In genomic region chr7:51861250-51862096, GRCm38 (mm10) we compare ENCODE assay signal across 8 mouse cellular contexts. TPM values are rescaled to one million over a fixed set of nuclear protein-coding genes. Genes with fewer than 3 reads are reported as not detected.
DNase-seq lines count a peak whose midpoint lies in the region; ATAC-seq and TF ChIP-seq lines count a peak whose summit lies in the region.

Gene Gas2 (plus strand): TSS chr7:51862015.

- H3K4me3 ChIP-seq in E14TG2a.4 (replicated peaks; ENCODE audit: low read length), result peak within 1 kb of the TSS; percentile 83
- peak within 1 kb of the TSS; percentile 71 for H3K4me3 ChIP-seq in forebrain, embryonic 11.5 days (ENCODE audit: low read depth, low read length)
- H3K4me3 ChIP-seq in heart, embryonic 15.5 days, result peak within 1 kb of the TSS; percentile 87
- H3K4me3 ChIP-seq in liver, embryonic 13.5 days (replicated peaks), result peak within 1 kb of the TSS; percentile 83
- H3K4me3 ChIP-seq in stomach, embryonic 14.5 days (ENCODE audit: low read depth, low read length), result peak within 1 kb of the TSS; percentile 62

- H3K4me1 ChIP-seq in E14TG2a.4 (replicated peaks; ENCODE audit: low read depth, low read length), result peaks cover 16% of the 10 kb centered on the region
- peaks cover 6% of the 10 kb centered on the region for H3K4me1 ChIP-seq in forebrain, embryonic 11.5 days (replicated peaks; ENCODE audit: control insufficient read depth, insufficient read depth, low read length)
- H3K4me1 ChIP-seq in heart, embryonic 15.5 days (replicated peaks), result peaks cover 13% of the 10 kb centered on the region
- peaks cover 53% of the 10 kb centered on the region for H3K4me1 ChIP-seq in liver, embryonic 13.5 days (replicated peaks)
- peaks cover 8% of the 10 kb centered on the region for H3K4me1 ChIP-seq in stomach, embryonic 14.5 days (ENCODE audit: control insufficient read depth, insufficient read depth, low read length)

- H3K27me3 ChIP-seq in E14TG2a.4 (ENCODE audit: insufficient read depth, low read length), result no peaks in the 10 kb centered on the region
- no peaks in the 10 kb centered on the region for H3K27me3 ChIP-seq in forebrain, embryonic 11.5 days (ENCODE audit: control insufficient read depth, insufficient read depth, low read length)
- no peaks in the 10 kb centered on the region for H3K27me3 ChIP-seq in heart, embryonic 15.5 days
- no peaks in the 10 kb centered on the region for H3K27me3 ChIP-seq in liver, embryonic 13.5 days
- H3K27me3 ChIP-seq in stomach, embryonic 14.5 days (ENCODE audit: control insufficient read depth, insufficient read depth, low read length), result no peaks in the 10 kb centered on the region

- WGBS in forebrain, embryonic 11.5 days, result 10% methylated on average over 95 of the region's 105 CpGs
- 7% methylated on average over 92 of the region's 105 CpGs for WGBS in heart, embryonic 15.5 days
- WGBS in liver, embryonic 13.5 days (ENCODE audit: insufficient replicate concordance), result 7% methylated on average over 98 of the region's 105 CpGs
- 12% methylated on average over 73 of the region's 105 CpGs for WGBS in stomach, embryonic 14.5 days

- peak; percentile 68 for DNase-seq in c-Kit-positive CD71-positive TER-119-negative erythroid progenitor cells, embryonic 14.5 days (ENCODE audit: low read depth)
- DNase-seq in forebrain, embryonic 11.5 days (ENCODE audit: low spot score), result peak; percentile 92
- peak; percentile 87 to 94 for DNase-seq in kidney, postnatal 25 days
- DNase-seq in liver, embryonic 13.5 days, result peak; percentile 85
- peak; percentile 77 to 82 for DNase-seq in natural killer cell, adult 2 months (ENCODE audit: low spot score in 2 of 2)

- peak within 1 kb of the TSS; percentile 61 for H3K4me2 ChIP-seq in forebrain, embryonic 11.5 days (ENCODE audit: low read depth, low read length, severe bottlenecking)
- peak within 1 kb of the TSS; percentile 94 for H3K4me2 ChIP-seq in heart, embryonic 15.5 days
- peak within 1 kb of the TSS; percentile 93 for H3K4me2 ChIP-seq in liver, embryonic 13.5 days
- peak within 1 kb of the TSS; percentile 72 for H3K4me2 ChIP-seq in stomach, embryonic 14.5 days (replicated peaks; ENCODE audit: low read depth, low read length)

- no peaks in the 10 kb centered on the region for H3K9me3 ChIP-seq in E14TG2a.4 (ENCODE audit: low read length)
- H3K9me3 ChIP-seq in forebrain, embryonic 11.5 days (ENCODE audit: control insufficient read depth, low read length), result no peaks in the 10 kb centered on the region
- no peaks in the 10 kb centered on the region for H3K9me3 ChIP-seq in heart, embryonic 15.5 days (replicated peaks)
- H3K9me3 ChIP-seq in liver, embryonic 13.5 days (replicated peaks), result no peaks in the 10 kb centered on the region
- H3K9me3 ChIP-seq in stomach, embryonic 14.5 days (ENCODE audit: control insufficient read depth, low read depth, low read length), result no peaks in the 10 kb centered on the region

- H3K36me3 ChIP-seq in E14TG2a.4 (ENCODE audit: insufficient read depth, low read length), result peaks cover 28% of the 10 kb centered on the region
- no peaks in the 10 kb centered on the region for H3K36me3 ChIP-seq in forebrain, embryonic 11.5 days (ENCODE audit: control insufficient read depth, insufficient read depth, low read length)
- no peaks in the 10 kb centered on the region; the same call in none of the 2 replicates for H3K36me3 ChIP-seq in heart, embryonic 15.5 days
- peaks cover 28% of the 10 kb centered on the region for H3K36me3 ChIP-seq in liver, embryonic 13.5 days
- no peaks in the 10 kb centered on the region for H3K36me3 ChIP-seq in stomach, embryonic 14.5 days (ENCODE audit: control insufficient read depth, insufficient read depth, low read length)

- peak within 1 kb of the TSS; percentile 91 for H3K9ac ChIP-seq in forebrain, embryonic 11.5 days (ENCODE audit: low read length)
- peak within 1 kb of the TSS; percentile 79 for H3K9ac ChIP-seq in heart, embryonic 15.5 days
- H3K9ac ChIP-seq in liver, embryonic 13.5 days, result peak within 1 kb of the TSS; percentile 87
- peak within 1 kb of the TSS; percentile 79 for H3K9ac ChIP-seq in stomach, embryonic 14.5 days (replicated peaks; ENCODE audit: low read depth, low read length)

- H3K27ac ChIP-seq in forebrain, embryonic 11.5 days (ENCODE audit: low read depth, low read length), result peak within 1 kb of the TSS; percentile 93
- H3K27ac ChIP-seq in heart, embryonic 15.5 days, result peak within 1 kb of the TSS; percentile 98
- peak within 1 kb of the TSS; percentile 92 for H3K27ac ChIP-seq in liver, embryonic 13.5 days
- H3K27ac ChIP-seq in stomach, embryonic 14.5 days (ENCODE audit: low read length), result peak within 1 kb of the TSS; percentile 96

- ATAC-seq in forebrain, embryonic 11.5 days (replicated peaks; ENCODE audit: low FRiP score), result peak; percentile 87
- ATAC-seq in heart, embryonic 15.5 days (replicated peaks; ENCODE audit: insufficient number of reproducible peaks, insufficient read depth, low FRiP score, low read depth), result peak; percentile 88
- ATAC-seq in liver, embryonic 13.5 days (ENCODE audit: low read depth), result peak; percentile 84
- ATAC-seq in stomach, embryonic 14.5 days (ENCODE audit: insufficient number of reproducible peaks, insufficient read depth, low FRiP score, low read depth), result peak; percentile 85

- TF ChIP-seq CTCF in E14TG2a.4 (conservative IDR thresholded peaks at IDR 0.05; ENCODE audit: low read length), result no peak

RNA-seq across cellular contexts. Expression of gene Gas2, which starts in this region (rescaled TPM):
- 33.3 and 34.0 TPM in 2 replicates for polyA plus RNA-seq in forebrain, embryonic 11.5 days (2014; fragmentation: Nextera tagmentation; extraction: Ambion mirVana)
- 7.2 and 10.2 TPM in 2 replicates for polyA plus RNA-seq in heart, embryonic 15.5 days (2015; fragmentation: Nextera tagmentation; extraction: Ambion mirVana)
- 6.8 and 7.0 TPM in 2 replicates for polyA plus RNA-seq in liver, embryonic 13.5 days (2015; fragmentation: Nextera tagmentation; extraction: Ambion mirVana)
- polyA plus RNA-seq in stomach, embryonic 14.5 days (2014; fragmentation: Nextera tagmentation; extraction: Ambion mirVana), result 17.5 and 19.7 TPM in 2 replicates

Comparison
In these comparisons a context has a peak if more than half of its experiments do, and no peak if none do; other contexts are left out.
1. Peak in every context shown above with its lines: DNase-seq, ATAC-seq, H3K4me3 ChIP-seq and H3K27ac ChIP-seq.